Mouse (Mus musculus) stomach, postnatal 0 days (tissue): ENCODE measurements around the gene Ifitm10. TPM values are rescaled to one million over a fixed set of nuclear protein-coding genes. Genes with fewer than 3 reads are reported as not detected.
A peak's percentile ranks its signal among the peaks of the same experiment; 100 is the strongest.

ENCODE experiments used
- ATAC-seq: fragments of 200-750 bp; cut with Nextera tagmentation; 2 replicates; pipeline ENCODE4 v1.8.0; 2017; ENCODE audit not compliant: low FRiP score, low TSS enrichment
- DNase-seq: peaks from one replicate; pipeline ENCODE4 v3.0.0-alpha.2; 2016; ENCODE audit warnings: low spot score
- H3K27ac ChIP-seq: fragments of 300-500 bp; sonication (generic); replicated peaks from 2 replicates; pipeline ENCODE4 v1.5.1; 2014; ENCODE audit warnings: mild to moderate bottlenecking, control low read depth
- H3K27me3 ChIP-seq: fragments of 300-500 bp; sonication (generic); 2 replicates; pipeline ENCODE4 v1.6.1; 2014; ENCODE audit warnings: low read length; ENCODE audit not compliant: control insufficient read depth, insufficient read depth
- H3K36me3 ChIP-seq: fragments of 300-500 bp; sonication (generic); 2 replicates; pipeline ENCODE4 v1.6.1; 2014; ENCODE audit warnings: low read length, mixed read lengths; ENCODE audit not compliant: control insufficient read depth, insufficient read depth
- H3K4me1 ChIP-seq: fragments of 300-500 bp; sonication (generic); replicated peaks from 2 replicates; pipeline ENCODE4 v1.6.1; 2014; ENCODE audit warnings: antibody characterized with exemption; ENCODE audit not compliant: control insufficient read depth, insufficient read depth
- H3K4me2 ChIP-seq: fragments of 300-500 bp; sonication (generic); replicated peaks from 2 replicates; pipeline ENCODE4 v1.6.1; 2014; ENCODE audit warnings: low read depth, mild to moderate bottlenecking, control low read depth, moderate library complexity
- H3K4me3 ChIP-seq: fragments of 300-500 bp; sonication (generic); 2 replicates; pipeline ENCODE4 v1.5.1; 2014; ENCODE audit warnings: low read depth, low read length, control low read depth
- H3K9ac ChIP-seq: fragments of 300-500 bp; sonication (generic); 2 replicates; pipeline ENCODE4 v1.6.1; 2014; ENCODE audit warnings: mild to moderate bottlenecking, low read length, control low read depth, mixed read lengths
- H3K9me3 ChIP-seq: fragments of 300-500 bp; sonication (generic); 2 replicates; pipeline ENCODE4 v1.6.1; 2016; ENCODE audit warnings: low read length; ENCODE audit not compliant: control insufficient read depth
- CTCF ChIP-seq: IDR thresholded peaks from 2 replicates; pipeline ENCODE4 v1.5.1; 2016; ENCODE audit warnings: antibody characterized with exemption, low read depth, mild to moderate bottlenecking, moderate library complexity
- EP300 ChIP-seq: optimal IDR thresholded peaks from 2 replicates; pipeline ENCODE3; 2016; ENCODE audit warnings: antibody characterized with exemption
- WGBS: fragments of 180-500 bp; shearing (Covaris S2); extraction: QIAGEN DNeasy Blood & Tissue Kit; methylation state at CpG from one replicate; pipeline ENCODE4 v1.1.7; 2014; 5-methylcytosine and 5-hydroxymethylcytosine counted together
- polyA plus RNA-seq: library from polyadenylated mRNA; unstranded; fragments of >200 nt; fragmentation: Nextera tagmentation; extraction: Ambion mirVana; gene quantifications from 2 replicates; pipeline ENCODE4 v1.2.1, GENCODE M21; 2015

The Ifitm10 gene
- polyA plus RNA-seq, 1 experiment from 2014 or later = 9.9 TPM

- no peaks in the 10 kb centered on the region for H3K27me3 ChIP-seq
- WGBS = 57% methylated on average over 6 of the region's 6 CpGs
- no peaks in the 10 kb centered on the region for H3K9me3 ChIP-seq
- H3K9ac ChIP-seq = peak overlapping the region; percentile 8; the same call in 1 of the 2 replicates
- 0 out of 2 replicates have a peak overlapping the region, but pooled peaks have one; percentile 18 for H3K27ac ChIP-seq
- peaks cover 27% of the 10 kb centered on the region for H3K36me3 ChIP-seq
- no peak for ATAC-seq
- no peaks in the 10 kb centered on the region for H3K4me1 ChIP-seq
- no peak overlapping the region for H3K4me3 ChIP-seq
- no peak overlapping the region for H3K4me2 ChIP-seq
- no peak for TF ChIP-seq EP300
- TF ChIP-seq CTCF = no peak
- no peak for DNase-seq
These were observed 1.7 kb upstream of the Ifitm10 start for GRCm38 (mm10) chr7:142375261-142375724.

- peak overlapping the region; percentile 8; the same call in 1 of the 2 replicates for H3K9ac ChIP-seq
- H3K4me2 ChIP-seq = no peak overlapping the region
- peaks cover 20% of the 10 kb centered on the region for H3K36me3 ChIP-seq
- ATAC-seq (no peak), DNase-seq (no peak)
- H3K4me1 ChIP-seq = no peaks in the 10 kb centered on the region
- H3K27ac ChIP-seq = no peak overlapping the region
- 89% methylated on average over 5 of the region's 5 CpGs for WGBS
- no peaks in the 10 kb centered on the region for H3K9me3 ChIP-seq
- H3K27me3 ChIP-seq = no peaks in the 10 kb centered on the region
- no peak overlapping the region for H3K4me3 ChIP-seq
- TF ChIP-seq CTCF (no peak), EP300 (no peak)
These were observed 961 bp upstream of the Ifitm10 start for GRCm38 (mm10) chr7:142374413-142375015.

DNA sequence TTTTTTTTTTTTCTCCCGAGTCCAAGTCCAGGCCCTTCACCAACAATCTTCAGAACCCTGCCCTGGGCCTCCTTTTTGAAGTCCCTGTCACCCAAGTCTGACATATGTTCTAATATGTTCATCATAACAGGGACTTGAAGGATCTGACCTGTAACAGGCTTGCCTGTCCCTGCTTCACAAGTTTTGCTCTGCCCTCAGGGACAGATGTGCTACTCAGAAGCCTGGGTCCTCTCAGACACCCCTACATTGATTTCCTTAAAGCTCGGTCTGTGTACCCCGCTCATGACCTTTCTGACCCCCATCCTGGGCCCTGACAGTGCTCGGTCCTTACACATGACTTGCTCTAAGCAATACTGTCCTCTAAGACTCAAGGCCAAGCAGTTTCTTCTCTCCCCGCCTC lies 514 bp downstream of the Ifitm10 start:
- H3K9me3 ChIP-seq = no peaks in the 10 kb centered on the region
- ATAC-seq (no peak), DNase-seq (no peak)
- no peak overlapping the region for H3K27ac ChIP-seq
- WGBS = 80% methylated on average over 5 of the region's 5 CpGs
- no peak overlapping the region for H3K9ac ChIP-seq
- no peak overlapping the region for H3K4me2 ChIP-seq
- H3K36me3 ChIP-seq = peaks cover 16% of the 10 kb centered on the region
- TF ChIP-seq EP300 = no peak
- TF ChIP-seq CTCF = no peak
- H3K4me1 ChIP-seq = no peaks in the 10 kb centered on the region
- no peaks in the 10 kb centered on the region for H3K27me3 ChIP-seq
- H3K4me3 ChIP-seq = no peak overlapping the region

- Histone ChIP-seq H3K4me2 (peak overlapping the region; percentile 73), H3K36me3 (peaks cover 12% of the 10 kb centered on the region), H3K4me1 (no peaks in the 10 kb centered on the region), H3K9ac (peak overlapping the region; percentile 51), H3K9me3 (no peaks in the 10 kb centered on the region), H3K4me3 (peak overlapping the region; percentile 45), H3K27me3 (no peaks in the 10 kb centered on the region), H3K27ac (peak overlapping the region; percentile 13; the same call in 1 of the 2 replicates)
- DNase-seq (peak; percentile 40), ATAC-seq (peak; percentile 39)
- TF ChIP-seq CTCF (no peak; the same call in 1 of the 2 replicates), EP300 (no peak)
- WGBS = 2% methylated on average over 64 of the region's 64 CpGs
These were observed 1.5 kb downstream of the Ifitm10 start for GRCm38 (mm10) chr7:142371768-142372661.

GRCm38 (mm10) chr7:142371398-142371767 lies 2.2 kb downstream of the Ifitm10 start:
- ATAC-seq (0 out of 2 replicates have a peak, but pooled peaks have one; percentile 11), DNase-seq (no peak)
- 33% methylated on average over 11 of the region's 11 CpGs for WGBS
- TF ChIP-seq CTCF (no peak), EP300 (no peak)
- Histone ChIP-seq H3K9me3 (no peaks in the 10 kb centered on the region), H3K27me3 (no peaks in the 10 kb centered on the region), H3K4me2 (peak overlapping the region; percentile 73), H3K4me3 (peak overlapping the region; percentile 45), H3K36me3 (peaks cover 6% of the 10 kb centered on the region), H3K27ac (peak overlapping the region; percentile 13; the same call in 1 of the 2 replicates), H3K9ac (no peak overlapping the region; the same call in 1 of the 2 replicates), H3K4me1 (no peaks in the 10 kb centered on the region)
